Mouse (Mus musculus): ENCODE data around the gene Tns3. TPM values are rescaled to one million over a fixed set of nuclear protein-coding genes. Genes with fewer than 3 reads are reported as not detected.
"Not testable (repeated sequence)": the region's sequence is repeated elsewhere in the genome, so short reads cannot be mapped to it uniquely, and the experiment has no call there.

The Tns3 gene
- total RNA-seq, 4 experiments from 2014 or later, result 4.4 to 8.4 (median 6.1) TPM

- DNase-seq (ENCODE audit: low spot score in 2 of 2), result no peak
Measured at GRCm38 (mm10) chr11:8579789-8580188, 84.5 kb downstream of the Tns3 start.

GRCm38 (mm10) chr11:8575217-8576180 lies 88.8 kb downstream of the Tns3 start:
- DNase-seq (ENCODE audit: low spot score in 2 of 2), result no peak

GRCm38 (mm10) chr11:8574562-8574961 lies 89.8 kb downstream of the Tns3 start:
- DNase-seq (ENCODE audit: low spot score in 2 of 2), result no peak

GRCm38 (mm10) chr11:8572762-8573161 lies 91.6 kb downstream of the Tns3 start:
- DNase-seq (ENCODE audit: low spot score in 2 of 2), result no peak

- no peak for DNase-seq (ENCODE audit: low spot score in 2 of 2)
Measured at GRCm38 (mm10) chr11:8569232-8570028, 94.9 kb downstream of the Tns3 start.

GRCm38 (mm10) chr11:8568829-8569228 lies 95.5 kb downstream of the Tns3 start:
- no peak for DNase-seq (ENCODE audit: low spot score in 2 of 2)

GRCm38 (mm10) chr11:8566250-8566853 lies 98.0 kb downstream of the Tns3 start:
- no peak for DNase-seq (ENCODE audit: low spot score in 2 of 2)

- no peak for DNase-seq (ENCODE audit: low spot score in 2 of 2)
Measured at GRCm38 (mm10) chr11:8558761-8559282, 105.5 kb downstream of the Tns3 start.

- no peak for DNase-seq (ENCODE audit: low spot score in 2 of 2)
Measured at GRCm38 (mm10) chr11:8558258-8558657, 106.1 kb downstream of the Tns3 start.

- DNase-seq (ENCODE audit: low spot score in 2 of 2), result no peak
Measured at GRCm38 (mm10) chr11:8557006-8557405, 107.3 kb downstream of the Tns3 start.

- no peak for DNase-seq (ENCODE audit: low spot score in 2 of 2)
Measured at GRCm38 (mm10) chr11:8551710-8552109, 112.6 kb downstream of the Tns3 start.

GRCm38 (mm10) chr11:8547661-8548060 lies 116.7 kb downstream of the Tns3 start:
- DNase-seq (ENCODE audit: low spot score in 2 of 2), result no peak

- no peak for DNase-seq (ENCODE audit: low spot score in 2 of 2)
Measured at GRCm38 (mm10) chr11:8545798-8546197, 118.5 kb downstream of the Tns3 start.

GRCm38 (mm10) chr11:8544355-8544754 lies 120.0 kb downstream of the Tns3 start:
- DNase-seq (ENCODE audit: low spot score in 2 of 2), result no peak

GRCm38 (mm10) chr11:8541222-8541815 lies 123.0 kb downstream of the Tns3 start:
- DNase-seq (ENCODE audit: low spot score in 2 of 2), result no peak

GRCm38 (mm10) chr11:8539593-8540265 lies 124.6 kb downstream of the Tns3 start:
- DNase-seq (ENCODE audit: low spot score in 2 of 2), result no peak

GRCm38 (mm10) chr11:8537013-8537614 lies 127.2 kb downstream of the Tns3 start:
- no peak for DNase-seq (ENCODE audit: low spot score in 2 of 2)

- DNase-seq (ENCODE audit: low spot score in 2 of 2), result peak in 1 of 2 experiments; percentile 32
Measured at GRCm38 (mm10) chr11:8534893-8535292, 129.4 kb downstream of the Tns3 start.

GRCm38 (mm10) chr11:8532771-8533170 lies 131.6 kb downstream of the Tns3 start:
- DNase-seq (ENCODE audit: low spot score in 2 of 2), result not testable (repeated sequence)

GRCm38 (mm10) chr11:8532112-8532747 lies 132.1 kb downstream of the Tns3 start:
- no peak for DNase-seq (ENCODE audit: low spot score in 2 of 2)
